Mouse (Mus musculus): Measurements from ENCODE around the gene Ttll5. TPM values are rescaled to one million over a fixed set of nuclear protein-coding genes. Genes with fewer than 3 reads are reported as not detected.

Ttll5 gene
- total and polyA plus RNA-seq, 3 experiments = 10.1 to 14.2 (median 11.4) TPM

GRCm38 (mm10) chr12:85792158-85792557 is 32.3 kb upstream of the Ttll5 start:
- Histone ChIP-seq H3K36me3 (ENCODE audit: control insufficient read depth, insufficient read depth, low read length) (no peaks in the 10 kb centered on the region), H3K27me3 (ENCODE audit: control insufficient read depth, insufficient read depth, low read length) (no peaks in the 10 kb centered on the region), H3K4me1 (ENCODE audit: control insufficient read depth, insufficient read depth, low read length) (no peaks in the 10 kb centered on the region; the same call in 1 of the 2 replicates), H3K27ac (no peak overlapping the region), H3K79me2 (replicated peaks; ENCODE audit: control insufficient read depth, insufficient read depth, low read length) (no peaks in the 10 kb centered on the region), H3K9ac (ENCODE audit: low read depth, low read length) (no peak overlapping the region), H3K4me3 (no peak overlapping the region)
- DNase-seq = no peak
- 89% methylated on average over 4 of the region's 4 CpGs for WGBS
- no peak for TF ChIP-seq CTCF (IDR thresholded peaks at IDR 0.05)
- TF ChIP-seq EP300 (IDR thresholded peaks at IDR 0.05; ENCODE audit: insufficient read depth, low read depth, low read length) = no peak
- no peak for TF ChIP-seq POLR2A (IDR thresholded peaks at IDR 0.05; ENCODE audit: insufficient read depth, low read depth, low read length)
- intact Hi-C loops (cut with DNase I) = no loop called here

- DNase-seq = peak; percentile 42 to 46
- Histone ChIP-seq H3K36me3 (ENCODE audit: control insufficient read depth, insufficient read depth, low read length) (no peaks in the 10 kb centered on the region), H3K27ac (no peak overlapping the region), H3K4me3 (no peak overlapping the region), H3K9ac (ENCODE audit: low read depth, low read length) (no peak overlapping the region), H3K79me2 (replicated peaks; ENCODE audit: control insufficient read depth, insufficient read depth, low read length) (no peaks in the 10 kb centered on the region), H3K27me3 (ENCODE audit: control insufficient read depth, insufficient read depth, low read length) (no peaks in the 10 kb centered on the region), H3K4me1 (ENCODE audit: control insufficient read depth, insufficient read depth, low read length) (no peaks in the 10 kb centered on the region; the same call in 1 of the 2 replicates)
- no peak for TF ChIP-seq CTCF (IDR thresholded peaks at IDR 0.05)
- TF ChIP-seq EP300 (IDR thresholded peaks at IDR 0.05; ENCODE audit: insufficient read depth, low read depth, low read length) = 0 out of 2 replicates have a peak, but pooled peaks have one; percentile 36
- intact Hi-C loops (cut with DNase I) = no loop called here
- WGBS = 38% methylated on average over 6 of the region's 6 CpGs
Measured at GRCm38 (mm10) chr12:85792821-85793346, 31.6 kb upstream of the Ttll5 start.

GRCm38 (mm10) chr12:85794094-85794493 is 30.4 kb upstream of the Ttll5 start:
- 57% methylated on average over 2 of the region's 2 CpGs for WGBS
- Histone ChIP-seq H3K9ac (ENCODE audit: low read depth, low read length) (no peak overlapping the region), H3K36me3 (ENCODE audit: control insufficient read depth, insufficient read depth, low read length) (no peaks in the 10 kb centered on the region), H3K4me3 (no peak overlapping the region), H3K27me3 (ENCODE audit: control insufficient read depth, insufficient read depth, low read length) (no peaks in the 10 kb centered on the region), H3K79me2 (replicated peaks; ENCODE audit: control insufficient read depth, insufficient read depth, low read length) (no peaks in the 10 kb centered on the region), H3K4me1 (ENCODE audit: control insufficient read depth, insufficient read depth, low read length) (no peaks in the 10 kb centered on the region; the same call in 1 of the 2 replicates), H3K27ac (no peak overlapping the region)
- intact Hi-C loops (cut with DNase I) = no loop called here
- no peak for DNase-seq
- TF ChIP-seq POLR2A (IDR thresholded peaks at IDR 0.05; ENCODE audit: insufficient read depth, low read depth, low read length) = no peak

- TF ChIP-seq CTCF (IDR thresholded peaks at IDR 0.05) = no peak
- TF ChIP-seq EP300 (IDR thresholded peaks at IDR 0.05; ENCODE audit: insufficient read depth, low read depth, low read length) = no peak
- TF ChIP-seq POLR2A (IDR thresholded peaks at IDR 0.05; ENCODE audit: insufficient read depth, low read depth, low read length) = no peak
- intact Hi-C loops (cut with DNase I) = no loop called here
- no peak for DNase-seq
- Histone ChIP-seq H3K27me3 (ENCODE audit: control insufficient read depth, insufficient read depth, low read length) (no peaks in the 10 kb centered on the region), H3K79me2 (replicated peaks; ENCODE audit: control insufficient read depth, insufficient read depth, low read length) (no peaks in the 10 kb centered on the region), H3K4me1 (ENCODE audit: control insufficient read depth, insufficient read depth, low read length) (no peaks in the 10 kb centered on the region), H3K27ac (no peak overlapping the region), H3K36me3 (ENCODE audit: control insufficient read depth, insufficient read depth, low read length) (no peaks in the 10 kb centered on the region), H3K9ac (ENCODE audit: low read depth, low read length) (no peak overlapping the region), H3K4me3 (no peak overlapping the region)
- 49% methylated on average over 1 of the region's 1 CpGs for WGBS
Measured at GRCm38 (mm10) chr12:85795551-85795950, 28.9 kb upstream of the Ttll5 start.

GRCm38 (mm10) chr12:85800031-85800430 is 24.4 kb upstream of the Ttll5 start:
- TF ChIP-seq CTCF (IDR thresholded peaks at IDR 0.05) (no peak), EP300 (IDR thresholded peaks at IDR 0.05; ENCODE audit: insufficient read depth, low read depth, low read length) (no peak), POLR2A (IDR thresholded peaks at IDR 0.05; ENCODE audit: insufficient read depth, low read depth, low read length) (no peak)
- H3K27ac ChIP-seq = no peak overlapping the region
- 79% methylated on average over 9 of the region's 9 CpGs for WGBS

GRCm38 (mm10) chr12:85809726-85810125 is 14.7 kb upstream of the Ttll5 start:
- DNase-seq = no peak
- no peak overlapping the region for H3K27ac ChIP-seq
- intact Hi-C loops (cut with DNase I) = loop anchor here (10.0 kb wide), 1 partner anchor 295 kb away; no protein-coding TSS in a partner anchor

More at GRCm38 (mm10) chr12:85800031-85800430, 24.4 kb upstream of the Ttll5 start:
- Histone ChIP-seq H3K36me3 (ENCODE audit: control insufficient read depth, insufficient read depth, low read length) (no peaks in the 10 kb centered on the region), H3K27me3 (ENCODE audit: control insufficient read depth, insufficient read depth, low read length) (no peaks in the 10 kb centered on the region), H3K9ac (ENCODE audit: low read depth, low read length) (no peak overlapping the region), H3K4me1 (ENCODE audit: control insufficient read depth, insufficient read depth, low read length) (no peaks in the 10 kb centered on the region), H3K4me3 (no peak overlapping the region), H3K79me2 (replicated peaks; ENCODE audit: control insufficient read depth, insufficient read depth, low read length) (no peaks in the 10 kb centered on the region)
- intact Hi-C loops (cut with DNase I) = no loop called here
- no peak for DNase-seq

More at GRCm38 (mm10) chr12:85809726-85810125, 14.7 kb upstream of the Ttll5 start:
- Histone ChIP-seq H3K4me1 (ENCODE audit: control insufficient read depth, insufficient read depth, low read length) (peaks cover 8% of the 10 kb centered on the region), H3K4me3 (no peak overlapping the region), H3K9ac (ENCODE audit: low read depth, low read length) (no peak overlapping the region), H3K79me2 (replicated peaks; ENCODE audit: control insufficient read depth, insufficient read depth, low read length) (no peaks in the 10 kb centered on the region), H3K36me3 (ENCODE audit: control insufficient read depth, insufficient read depth, low read length) (peaks cover 4% of the 10 kb centered on the region), H3K27me3 (ENCODE audit: control insufficient read depth, insufficient read depth, low read length) (no peaks in the 10 kb centered on the region)
- TF ChIP-seq EP300 (IDR thresholded peaks at IDR 0.05; ENCODE audit: insufficient read depth, low read depth, low read length) (no peak), POLR2A (IDR thresholded peaks at IDR 0.05; ENCODE audit: insufficient read depth, low read depth, low read length) (no peak), CTCF (IDR thresholded peaks at IDR 0.05) (no peak)
- 35% methylated on average over 6 of the region's 6 CpGs for WGBS
